In the genomic region with DNA sequence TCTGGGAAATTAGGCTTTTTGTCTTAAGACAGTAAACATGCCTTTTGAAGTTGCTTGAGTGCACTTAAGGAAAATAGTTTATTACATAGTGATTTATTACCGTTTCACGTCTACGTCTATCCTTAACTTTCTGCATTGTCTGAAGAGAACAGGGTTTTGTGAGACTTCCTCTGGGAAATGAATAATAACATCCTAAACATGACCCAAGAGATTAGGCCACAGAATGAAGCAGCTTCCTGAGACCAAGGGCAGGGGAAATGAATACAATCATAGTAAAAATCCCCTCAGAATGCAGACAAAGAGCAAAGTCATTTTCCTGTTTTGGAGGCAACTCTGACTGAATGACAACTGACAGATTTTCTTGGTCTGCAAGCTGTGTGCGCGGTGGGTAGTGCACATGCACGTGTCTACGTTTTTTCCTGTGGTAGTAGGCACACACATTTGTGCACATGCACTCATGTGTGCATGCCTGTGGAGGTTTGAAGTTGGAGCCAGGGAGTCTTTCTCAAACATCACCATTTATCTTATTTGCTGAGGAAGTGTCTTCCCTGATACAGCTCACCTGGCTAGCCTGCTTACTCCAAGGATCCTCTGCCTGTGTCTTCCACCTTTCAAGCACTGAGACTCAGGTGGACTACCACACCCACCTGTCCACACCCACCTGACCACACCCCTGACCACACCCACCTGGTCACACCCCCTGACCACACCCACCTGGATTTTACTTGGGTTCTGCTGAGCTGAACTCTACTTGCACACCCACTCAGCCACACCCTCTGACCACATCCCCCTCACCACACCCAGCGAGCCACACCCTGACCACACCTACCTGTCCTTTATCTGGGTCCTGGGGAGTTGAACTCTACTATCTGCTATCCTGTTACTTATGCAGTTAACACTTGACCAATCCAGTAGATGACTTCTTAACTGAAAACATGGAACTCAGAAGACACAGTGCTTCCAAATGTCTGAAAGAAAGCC, we compare ENCODE assay signal across 14 mouse cellular contexts. TPM values are rescaled to one million over a fixed set of nuclear protein-coding genes. Genes with fewer than 3 reads are reported as not detected.
DNase-seq lines count a peak whose midpoint lies in the region; ATAC-seq and TF ChIP-seq lines count a peak whose summit lies in the region.
"Had no signal": no experiment of that assay in that cellular context is flagged by ENCODE, and none has a peak within 500 bp of the region (broad histone marks: within the 10 kb centered on the region; RNA-seq: fewer than 3 reads in every experiment).

No protein-coding gene starts in this region.

- in situ Hi-C loops in ES-E14 (cut with MboI; ENCODE audit: low sequenced_read_pairs in 2 of 2, unreplicated experiment in 2 of 2) = no loop called here

- H3K4me2 ChIP-seq in kidney, embryonic 15.5 days = no peak overlapping the region
- no peak overlapping the region for H3K4me2 ChIP-seq in heart, embryonic 16.5 days (ENCODE audit: low read depth, low read length)
- H3K4me2 ChIP-seq in forebrain, embryonic 11.5 days (ENCODE audit: low read depth, low read length, severe bottlenecking) = no peak overlapping the region
- H3K4me2 ChIP-seq: embryonic facial prominence, embryonic 12.5 days; midbrain, embryonic 11.5 days; neural tube, embryonic 12.5 days had no signal

- H3K36me3 ChIP-seq in kidney, embryonic 15.5 days = peaks cover 47% of the 10 kb centered on the region
- peaks cover 27% of the 10 kb centered on the region for H3K36me3 ChIP-seq in ES-E14 (ENCODE audit: control insufficient read depth, insufficient read depth, low read length, poor library complexity, severe bottlenecking)
- peaks cover 7% of the 10 kb centered on the region for H3K36me3 ChIP-seq in heart, embryonic 16.5 days (ENCODE audit: control insufficient read depth, insufficient read depth)
- no peaks in the 10 kb centered on the region for H3K36me3 ChIP-seq in forebrain, embryonic 11.5 days (ENCODE audit: control insufficient read depth, insufficient read depth, low read length)

- H3K4me3 ChIP-seq in kidney, embryonic 15.5 days (replicated peaks) = no peak overlapping the region
- no peak overlapping the region for H3K4me3 ChIP-seq in ES-E14 (ENCODE audit: insufficient read depth in 1 of 2, low read depth in 1 of 2, low read length in 2 of 2, poor library complexity in 1 of 2, severe bottlenecking in 1 of 2)
- no peak overlapping the region for H3K4me3 ChIP-seq in heart, embryonic 16.5 days (ENCODE audit: low read length)
- no peak overlapping the region for H3K4me3 ChIP-seq in forebrain, embryonic 11.5 days (ENCODE audit: low read depth, low read length)
- H3K4me3 ChIP-seq: embryonic facial prominence, embryonic 12.5 days; neural tube, embryonic 12.5 days had no signal

- peaks cover 15% of the 10 kb centered on the region for H3K4me1 ChIP-seq in kidney, embryonic 15.5 days
- H3K4me1 ChIP-seq in ES-E14 (ENCODE audit: control insufficient read depth in 2 of 2, insufficient read depth in 2 of 2, low read length in 2 of 2, poor library complexity in 1 of 2) = peaks cover 0 to 9% of the 10 kb centered on the region in 2 experiments; a peak in 1 of 4 replicates
- no peaks in the 10 kb centered on the region for H3K4me1 ChIP-seq in heart, embryonic 16.5 days (ENCODE audit: control insufficient read depth, insufficient read depth, low read length)
- no peaks in the 10 kb centered on the region for H3K4me1 ChIP-seq in forebrain, embryonic 11.5 days (replicated peaks; ENCODE audit: control insufficient read depth, insufficient read depth, low read length)
- H3K4me1 ChIP-seq: embryonic facial prominence, embryonic 12.5 days; neural tube, embryonic 12.5 days had no signal

- peak overlapping the region; percentile 56 for H3K27ac ChIP-seq in kidney, embryonic 15.5 days
- H3K27ac ChIP-seq in ES-E14 (ENCODE audit: insufficient read depth, low read depth, low read length, poor library complexity, severe bottlenecking) = no peak overlapping the region
- H3K27ac ChIP-seq in heart, embryonic 16.5 days (ENCODE audit: low read length) = peak overlapping the region; percentile 53; the same call in 1 of the 2 replicates
- no peak overlapping the region for H3K27ac ChIP-seq in forebrain, embryonic 11.5 days (ENCODE audit: low read depth, low read length)
- H3K27ac ChIP-seq: embryonic facial prominence, embryonic 12.5 days; neural tube, embryonic 12.5 days had no signal

- H3K9me3 ChIP-seq in kidney, embryonic 15.5 days (replicated peaks) = no peaks in the 10 kb centered on the region
- no peaks in the 10 kb centered on the region for H3K9me3 ChIP-seq in ES-E14 (ENCODE audit: control insufficient read depth, insufficient read depth, low read depth, low read length)
- H3K9me3 ChIP-seq in heart, embryonic 16.5 days (replicated peaks; ENCODE audit: control insufficient read depth, low read length) = no peaks in the 10 kb centered on the region
- H3K9me3 ChIP-seq in forebrain, embryonic 11.5 days (ENCODE audit: control insufficient read depth, low read length) = no peaks in the 10 kb centered on the region
- H3K9me3 ChIP-seq: embryonic facial prominence, embryonic 12.5 days; neural tube, embryonic 12.5 days had no signal

- DNase-seq in kidney, adult 11 months = no peak
- DNase-seq in ES-E14 (ENCODE audit: low read depth, low spot score) = no peak
- DNase-seq in lung, postnatal 25 days (ENCODE audit: low spot score) = peak; percentile 13
- DNase-seq in Muller cell, postnatal 12 days (ENCODE audit: inconsistent ontology term) = no peak
- no peak for DNase-seq in adrenal gland, adult (ENCODE audit: inconsistent age in 2 of 2, low spot score in 1 of 2)
- no peak for DNase-seq in forebrain, embryonic 11.5 days (ENCODE audit: low spot score)
- DNase-seq: adrenal gland, postnatal 14 days; cerebellum, adult 9-10 months; right cerebral cortex, postnatal 14 days had no signal

- H3K9ac ChIP-seq in kidney, embryonic 15.5 days = no peak overlapping the region
- H3K9ac ChIP-seq in ES-E14 (ENCODE audit: insufficient read depth, low read depth, low read length, poor library complexity, severe bottlenecking) = no peak overlapping the region
- no peak overlapping the region for H3K9ac ChIP-seq in heart, embryonic 16.5 days (ENCODE audit: low read length)
- H3K9ac ChIP-seq in forebrain, embryonic 11.5 days (ENCODE audit: low read length) = no peak overlapping the region
- H3K9ac ChIP-seq: embryonic facial prominence, embryonic 12.5 days; neural tube, embryonic 12.5 days had no signal

- ATAC-seq in kidney, embryonic 15.5 days (replicated peaks; ENCODE audit: low FRiP score) = no peak
- no peak for ATAC-seq in heart, embryonic 16.5 days (replicated peaks; ENCODE audit: extremely low read depth, insufficient read depth, low FRiP score)
- no peak for ATAC-seq in forebrain, embryonic 11.5 days (replicated peaks; ENCODE audit: low FRiP score)

- H3K27me3 ChIP-seq in kidney, embryonic 15.5 days = no peaks in the 10 kb centered on the region
- no peaks in the 10 kb centered on the region for H3K27me3 ChIP-seq in heart, embryonic 16.5 days (ENCODE audit: control insufficient read depth, insufficient read depth, low read length)
- no peaks in the 10 kb centered on the region for H3K27me3 ChIP-seq in forebrain, embryonic 11.5 days (ENCODE audit: control insufficient read depth, insufficient read depth, low read length)
- H3K27me3 ChIP-seq: embryonic facial prominence, embryonic 12.5 days; neural tube, embryonic 12.5 days had no signal

- WGBS in kidney, embryonic 15.5 days = 61% methylated on average over 8 of the region's 8 CpGs
- 75% methylated on average over 8 of the region's 8 CpGs for WGBS in heart, embryonic 16.5 days
- WGBS in forebrain, embryonic 11.5 days = 90% methylated on average over 8 of the region's 8 CpGs

TF ChIP-seq in ES-E14, 5 proteins besides CTCF, POLR2A, EP300 and RAD21:
- TF ChIP-seq ZC3H11A (IDR thresholded peaks at IDR 0.05; ENCODE audit: borderline replicate concordance, low read depth, low read length) (peak; percentile 50; the same call in 1 of the 2 replicates), MAFK (IDR thresholded peaks at IDR 0.05; ENCODE audit: insufficient read depth, low read depth, low read length) (no peak), HCFC1 (IDR thresholded peaks at IDR 0.05; ENCODE audit: borderline replicate concordance, insufficient read depth, low read length) (no peak), ZNF384 (IDR thresholded peaks at IDR 0.05; ENCODE audit: low read depth, low read length) (no peak)
TF ChIP-seq in ES-E14: peak in this region for 1.

RNA-seq across cellular contexts. Expression of a gene that starts 47.6 kb away (rescaled TPM):
- 9.2 and 9.7 TPM in 2 replicates for polyA plus RNA-seq in kidney, embryonic 15.5 days (2015; fragmentation: Nextera tagmentation; extraction: Ambion mirVana)
- 6.3 and 6.7 TPM in 2 replicates for total RNA-seq in ES-E14 (2012; rRNA removed)
- 2.6 and 3.0 TPM in 2 replicates for polyA plus RNA-seq in heart, embryonic 16.5 days (2015; fragmentation: Nextera tagmentation; extraction: Ambion mirVana)
- polyA plus RNA-seq in forebrain, embryonic 11.5 days (2014; fragmentation: Nextera tagmentation; extraction: Ambion mirVana) = 5.0 and 5.3 TPM in 2 replicates

Comparison
In these comparisons a context has a peak if more than half of its experiments do, and no peak if none do; other contexts are left out.
1. H3K27ac ChIP-seq: peak in kidney, embryonic 15.5 days (single experiment) and heart, embryonic 16.5 days (single experiment); none in ES-E14 (single experiment) and forebrain, embryonic 11.5 days (single experiment).